Mouse (Mus musculus): ENCODE data around the gene Clec2d. TPM values are rescaled to one million over a fixed set of nuclear protein-coding genes. Genes with fewer than 3 reads are reported as not detected.

Gene Clec2d
- polyA plus RNA-seq (2016; fragmentation: Nextera tagmentation; extraction: Ambion mirVana) = 0.23 TPM in 1 of 2 replicates, not detected in the other

- Histone ChIP-seq H3K27ac (peak within 1 kb of the TSS; percentile 89), H3K4me3 (replicated peaks) (peak within 1 kb of the TSS; percentile 39), H3K9ac (replicated peaks) (peak within 1 kb of the TSS; percentile 34), H3K4me2 (peak within 1 kb of the TSS; percentile 48), H3K36me3 (no peaks in the 10 kb centered on the region; the same call in 1 of the 2 replicates), H3K9me3 (no peaks in the 10 kb centered on the region), H3K4me1 (replicated peaks) (no peaks in the 10 kb centered on the region), H3K27me3 (no peaks in the 10 kb centered on the region)
- ATAC-seq (ENCODE audit: insufficient number of reproducible peaks, insufficient read depth, low FRiP score, low TSS enrichment, low read depth) = peak; percentile 91
- 9% methylated on average over 15 of the region's 15 CpGs for WGBS
These were observed at the start of gene Clec2d for GRCm38 (mm10) chr6:129180403-129181169. Gene Clec2d (plus strand): TSS chr6:129180615.

GRCm38 (mm10) chr6:129132604-129133341 lies 47.6 kb upstream of the Clec2d start:
- Histone ChIP-seq H3K4me1 (replicated peaks) (no peaks in the 10 kb centered on the region), H3K36me3 (no peaks in the 10 kb centered on the region), H3K9ac (replicated peaks) (no peak overlapping the region), H3K27me3 (no peaks in the 10 kb centered on the region), H3K27ac (no peak overlapping the region), H3K9me3 (no peaks in the 10 kb centered on the region), H3K4me2 (no peak overlapping the region), H3K4me3 (replicated peaks) (no peak overlapping the region)
- 82% methylated on average over 4 of the region's 4 CpGs for WGBS
- ATAC-seq (ENCODE audit: insufficient number of reproducible peaks, insufficient read depth, low FRiP score, low TSS enrichment, low read depth) = no peak

GRCm38 (mm10) chr6:129146812-129147211 lies 33.6 kb upstream of the Clec2d start:
- H3K27me3 ChIP-seq = no peaks in the 10 kb centered on the region
- H3K9ac ChIP-seq (replicated peaks) = no peak overlapping the region
- no peaks in the 10 kb centered on the region for H3K36me3 ChIP-seq
- no peak overlapping the region for H3K27ac ChIP-seq
- H3K9me3 ChIP-seq = no peaks in the 10 kb centered on the region
- ATAC-seq (ENCODE audit: insufficient number of reproducible peaks, insufficient read depth, low FRiP score, low TSS enrichment, low read depth) = no peak
- H3K4me1 ChIP-seq (replicated peaks) = no peaks in the 10 kb centered on the region
- 90% methylated on average over 2 of the region's 2 CpGs for WGBS
- H3K4me3 ChIP-seq (replicated peaks) = no peak overlapping the region
- H3K4me2 ChIP-seq = no peak overlapping the region

GRCm38 (mm10) chr6:129160103-129160502 lies 20.3 kb upstream of the Clec2d start:
- H3K4me3 ChIP-seq (replicated peaks) = no peak overlapping the region
- no peak overlapping the region for H3K9ac ChIP-seq (replicated peaks)
- no peak overlapping the region for H3K4me2 ChIP-seq
- H3K36me3 ChIP-seq = no peaks in the 10 kb centered on the region
- no peaks in the 10 kb centered on the region for H3K27me3 ChIP-seq
- H3K9me3 ChIP-seq = 0 out of 2 replicates have a peak, but pooled peaks cover 3% of the 10 kb centered on the region
- no peak overlapping the region for H3K27ac ChIP-seq
- ATAC-seq (ENCODE audit: insufficient number of reproducible peaks, insufficient read depth, low FRiP score, low TSS enrichment, low read depth) = no peak
- WGBS = 89% methylated on average over 3 of the region's 3 CpGs
- H3K4me1 ChIP-seq (replicated peaks) = no peaks in the 10 kb centered on the region

- no peaks in the 10 kb centered on the region for H3K27me3 ChIP-seq
- no peak for ATAC-seq (ENCODE audit: insufficient number of reproducible peaks, insufficient read depth, low FRiP score, low TSS enrichment, low read depth)
- H3K9me3 ChIP-seq = 0 out of 2 replicates have a peak, but pooled peaks cover 3% of the 10 kb centered on the region
- H3K9ac ChIP-seq (replicated peaks) = no peak overlapping the region
- WGBS = 85% methylated on average over 3 of the region's 3 CpGs
- H3K27ac ChIP-seq = no peak overlapping the region
- H3K4me3 ChIP-seq (replicated peaks) = no peak overlapping the region
- H3K4me1 ChIP-seq (replicated peaks) = no peaks in the 10 kb centered on the region
- H3K36me3 ChIP-seq = no peaks in the 10 kb centered on the region
- H3K4me2 ChIP-seq = no peak overlapping the region
These were observed 19.3 kb upstream of the Clec2d start for GRCm38 (mm10) chr6:129161136-129161535.

- Histone ChIP-seq H3K4me1 (replicated peaks) (no peaks in the 10 kb centered on the region), H3K36me3 (no peaks in the 10 kb centered on the region), H3K9me3 (no peaks in the 10 kb centered on the region), H3K4me3 (replicated peaks) (no peak overlapping the region), H3K27me3 (no peaks in the 10 kb centered on the region), H3K4me2 (no peak overlapping the region), H3K27ac (no peak overlapping the region), H3K9ac (replicated peaks) (no peak overlapping the region)
- ATAC-seq (ENCODE audit: insufficient number of reproducible peaks, insufficient read depth, low FRiP score, low TSS enrichment, low read depth) = no peak
These were observed 18.5 kb upstream of the Clec2d start for GRCm38 (mm10) chr6:129161951-129162350.

GRCm38 (mm10) chr6:129162587-129163159 lies 17.7 kb upstream of the Clec2d start:
- Histone ChIP-seq H3K27ac (no peak overlapping the region), H3K4me3 (replicated peaks) (no peak overlapping the region), H3K4me2 (no peak overlapping the region), H3K9me3 (no peaks in the 10 kb centered on the region), H3K36me3 (no peaks in the 10 kb centered on the region), H3K4me1 (replicated peaks) (no peaks in the 10 kb centered on the region), H3K27me3 (no peaks in the 10 kb centered on the region), H3K9ac (replicated peaks) (no peak overlapping the region)
- no peak for ATAC-seq (ENCODE audit: insufficient number of reproducible peaks, insufficient read depth, low FRiP score, low TSS enrichment, low read depth)
- 83% methylated on average over 3 of the region's 3 CpGs for WGBS

- Histone ChIP-seq H3K4me2 (no peak overlapping the region), H3K27ac (no peak overlapping the region), H3K4me1 (replicated peaks) (no peaks in the 10 kb centered on the region), H3K9me3 (no peaks in the 10 kb centered on the region), H3K27me3 (no peaks in the 10 kb centered on the region), H3K36me3 (no peaks in the 10 kb centered on the region), H3K4me3 (replicated peaks) (no peak overlapping the region), H3K9ac (replicated peaks) (no peak overlapping the region)
- 89% methylated on average over 1 of the region's 1 CpGs for WGBS
- ATAC-seq (ENCODE audit: insufficient number of reproducible peaks, insufficient read depth, low FRiP score, low TSS enrichment, low read depth) = no peak
These were observed 16.8 kb upstream of the Clec2d start for GRCm38 (mm10) chr6:129163606-129164005.

GRCm38 (mm10) chr6:129170925-129171324 lies 9.5 kb upstream of the Clec2d start:
- Histone ChIP-seq H3K27ac (no peak overlapping the region), H3K9ac (replicated peaks) (no peak overlapping the region), H3K27me3 (no peaks in the 10 kb centered on the region), H3K4me1 (replicated peaks) (no peaks in the 10 kb centered on the region), H3K36me3 (no peaks in the 10 kb centered on the region), H3K4me3 (replicated peaks) (no peak overlapping the region), H3K4me2 (no peak overlapping the region), H3K9me3 (no peaks in the 10 kb centered on the region)
- WGBS = 81% methylated on average over 1 of the region's 1 CpGs
- ATAC-seq (ENCODE audit: insufficient number of reproducible peaks, insufficient read depth, low FRiP score, low TSS enrichment, low read depth) = no peak

- no peaks in the 10 kb centered on the region for H3K27me3 ChIP-seq
- H3K4me2 ChIP-seq = no peak overlapping the region
- no peaks in the 10 kb centered on the region for H3K36me3 ChIP-seq
- whole genome bisulfite sequencing = 89% methylated on average over 1 of the region's 1 CpGs
- H3K9me3 ChIP-seq = no peaks in the 10 kb centered on the region
- ATAC-seq (ENCODE audit: insufficient number of reproducible peaks, insufficient read depth, low FRiP score, low TSS enrichment, low read depth) = no peak
- H3K9ac ChIP-seq (replicated peaks) = no peak overlapping the region
- no peaks in the 10 kb centered on the region for H3K4me1 ChIP-seq (replicated peaks)
- no peak overlapping the region for H3K4me3 ChIP-seq (replicated peaks)
- H3K27ac ChIP-seq = no peak overlapping the region
These were observed 8.7 kb upstream of the Clec2d start for GRCm38 (mm10) chr6:129171675-129172074.

- Histone ChIP-seq H3K27ac (no peak overlapping the region), H3K36me3 (no peaks in the 10 kb centered on the region), H3K27me3 (no peaks in the 10 kb centered on the region), H3K4me1 (replicated peaks) (no peaks in the 10 kb centered on the region), H3K9me3 (no peaks in the 10 kb centered on the region), H3K4me2 (no peak overlapping the region), H3K4me3 (replicated peaks) (no peak overlapping the region), H3K9ac (replicated peaks) (no peak overlapping the region)
- ATAC-seq (ENCODE audit: insufficient number of reproducible peaks, insufficient read depth, low FRiP score, low TSS enrichment, low read depth) = no peak
These were observed 5.6 kb upstream of the Clec2d start for GRCm38 (mm10) chr6:129174836-129175235.
